Mouse (Mus musculus) lung, postnatal 10 days (tissue): Measurements from ENCODE around the gene Calhm6.
A peak's percentile ranks its signal among the peaks of the same experiment; 100 is the strongest.

Source experiments
- DNase-seq: peaks from one replicate; pipeline ENCODE4 v3.0.0; 2021

Calhm6 gene

GRCm38 (mm10) chr10:34127392-34128378 is at the start of gene Calhm6:
Gene Calhm6, minus strand, starts transcription at chr10:34127984.
- DNase-seq = peak; percentile 38

- DNase-seq = no peak
Observed at GRCm38 (mm10) chr10:34175870-34176606, 48.3 kb upstream of the Calhm6 start.

GRCm38 (mm10) chr10:34172663-34173282 is 45.0 kb upstream of the Calhm6 start:
- no peak for DNase-seq

- no peak for DNase-seq
Observed at GRCm38 (mm10) chr10:34171660-34172059, 43.9 kb upstream of the Calhm6 start.

DNA sequence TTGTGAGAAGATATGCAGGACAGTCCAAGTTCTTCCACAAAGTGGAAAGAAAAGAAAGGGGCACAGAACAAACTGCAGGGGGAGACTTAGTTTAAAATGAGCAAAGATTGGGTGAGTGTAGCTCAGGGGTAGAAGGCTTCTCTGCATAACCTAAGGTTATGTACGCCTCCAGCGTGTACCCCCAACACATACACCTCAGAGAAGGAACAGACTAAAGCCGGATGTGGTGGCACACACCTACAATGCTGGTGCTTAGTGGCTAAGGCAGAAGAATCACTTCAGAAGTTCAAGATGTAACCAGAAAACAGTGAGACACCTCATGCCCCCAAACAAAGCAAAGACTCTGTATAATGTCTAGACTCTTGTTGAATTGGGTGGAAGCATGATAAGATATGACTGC is 43.4 kb upstream of the Calhm6 start:
- DNase-seq = no peak

GRCm38 (mm10) chr10:34166971-34167370 is 39.2 kb upstream of the Calhm6 start:
- no peak for DNase-seq

- no peak for DNase-seq
Observed at GRCm38 (mm10) chr10:34155796-34156554, 28.2 kb upstream of the Calhm6 start.

- DNase-seq = peak; percentile 41
Observed at GRCm38 (mm10) chr10:34151827-34152226, 24.0 kb upstream of the Calhm6 start.

- DNase-seq = no peak
Observed at GRCm38 (mm10) chr10:34150454-34150853, 22.7 kb upstream of the Calhm6 start.

DNA sequence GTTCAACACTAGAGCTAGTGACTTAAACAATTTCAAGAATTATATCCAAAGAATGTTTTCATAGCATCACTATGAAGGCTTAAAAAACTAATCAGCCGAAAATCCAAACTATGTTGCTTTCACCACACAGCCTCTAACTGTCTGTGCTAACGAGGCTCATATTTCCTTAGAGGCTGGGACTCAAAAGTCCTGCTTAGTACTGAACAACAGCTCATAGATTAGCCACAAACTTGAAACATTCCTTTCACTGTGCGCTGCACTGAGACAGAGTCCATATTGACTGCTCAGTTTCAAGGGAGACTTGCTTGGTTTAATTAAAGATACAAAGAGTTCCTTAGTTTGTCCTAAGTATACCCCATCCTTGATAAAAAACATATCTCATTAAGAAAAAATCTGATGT is 22.0 kb upstream of the Calhm6 start:
- DNase-seq = no peak

DNA sequence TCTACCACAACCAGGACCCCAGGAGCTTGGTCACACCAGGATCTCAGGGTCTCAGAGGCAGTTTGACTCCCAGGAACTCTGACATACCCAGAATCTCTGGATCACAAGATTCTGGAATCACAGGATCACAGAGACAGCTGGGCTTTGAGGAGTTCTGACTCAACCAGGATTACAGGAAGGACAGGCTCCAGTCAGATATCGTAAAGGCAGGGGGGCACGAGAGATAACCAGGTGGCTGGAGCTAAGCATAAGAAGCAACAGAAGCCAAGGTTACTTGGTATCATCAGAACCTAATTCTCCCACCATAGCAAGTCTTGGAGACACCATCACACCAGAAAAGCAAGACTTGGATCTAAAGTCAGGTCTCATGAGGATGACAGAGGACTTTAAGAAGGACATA is 13.9 kb upstream of the Calhm6 start:
- no peak for DNase-seq

DNA sequence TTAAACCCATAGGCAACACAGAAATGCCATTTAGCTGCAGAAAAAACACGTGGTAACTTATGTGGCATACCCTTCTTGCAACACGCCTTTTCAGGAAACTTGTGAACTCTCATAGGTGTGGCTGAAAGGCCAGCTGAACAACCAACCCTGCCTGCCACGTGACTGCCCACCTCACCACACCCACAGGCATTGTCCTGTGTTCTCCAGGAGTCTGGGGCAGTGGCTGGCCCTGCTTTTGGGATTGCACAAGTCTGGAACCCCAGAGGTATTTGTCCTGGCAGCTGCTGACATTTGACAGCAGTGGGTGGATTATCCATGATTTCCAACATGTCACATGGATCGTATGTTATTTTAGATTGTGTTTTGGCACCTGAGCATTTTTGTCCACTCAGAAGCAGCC is 12.0 kb upstream of the Calhm6 start:
- no peak for DNase-seq

GRCm38 (mm10) chr10:34138027-34138426 is 10.2 kb upstream of the Calhm6 start:
- DNase-seq = no peak

DNA sequence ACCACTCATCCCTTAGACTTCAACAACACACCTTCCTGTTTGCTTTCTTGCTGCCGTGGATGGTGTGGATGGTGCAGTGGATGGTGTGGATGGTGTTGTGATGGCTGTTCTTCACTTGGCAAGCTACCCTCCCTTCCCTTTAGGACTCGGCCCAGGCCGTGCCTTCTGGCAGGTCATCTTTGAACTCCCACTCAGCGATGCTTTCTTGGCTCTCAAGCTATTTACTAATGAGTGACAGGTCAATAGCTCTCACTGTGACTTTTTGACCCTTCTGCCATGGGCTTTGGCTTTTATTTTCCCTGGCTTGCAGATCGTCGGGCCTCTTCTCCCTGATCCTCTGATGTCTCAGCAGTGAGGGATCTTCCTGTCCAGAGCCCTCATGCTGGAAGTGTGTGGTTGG is 8.6 kb upstream of the Calhm6 start:
- no peak for DNase-seq

DNA sequence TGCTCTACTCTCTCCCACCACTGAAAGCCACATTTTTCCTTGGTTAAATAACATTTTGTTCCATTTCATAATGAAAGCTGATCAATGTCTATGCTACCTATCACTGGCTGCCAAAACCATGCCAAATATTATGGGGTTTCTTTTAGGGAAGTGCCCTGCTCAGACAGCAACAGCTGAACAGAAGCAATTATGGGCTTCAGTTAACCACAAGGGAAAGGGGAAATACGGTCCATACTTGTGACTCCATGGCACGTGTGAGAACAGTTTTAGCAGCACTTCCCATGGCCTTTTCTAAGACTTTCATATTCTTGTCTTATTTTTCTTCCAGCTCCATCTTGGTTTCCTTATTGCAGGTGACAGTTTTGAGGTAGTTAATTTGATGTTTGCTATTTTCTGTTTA is 3.6 kb upstream of the Calhm6 start:
- DNase-seq = no peak

DNA sequence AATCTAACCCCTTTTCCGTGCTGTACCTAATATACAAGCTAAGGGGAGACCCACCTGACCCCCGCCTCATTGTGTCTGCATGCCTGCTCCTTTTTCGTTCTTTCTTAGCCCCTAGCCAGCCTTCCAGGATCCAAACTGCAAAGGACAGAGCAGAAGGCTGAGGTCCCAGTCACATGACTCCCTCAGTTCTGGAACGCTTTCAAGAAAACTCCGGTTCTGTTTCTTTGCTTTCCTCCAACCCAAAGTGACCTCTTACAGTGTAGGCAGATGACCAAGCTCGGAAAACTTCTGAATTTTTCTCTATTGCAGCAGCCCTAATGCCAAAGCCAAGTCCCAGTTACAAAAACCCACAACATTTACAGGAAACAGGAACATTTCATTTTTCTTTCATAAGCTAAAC is 607 bp upstream of the Calhm6 start:
- DNase-seq = peak; percentile 69

DNA sequence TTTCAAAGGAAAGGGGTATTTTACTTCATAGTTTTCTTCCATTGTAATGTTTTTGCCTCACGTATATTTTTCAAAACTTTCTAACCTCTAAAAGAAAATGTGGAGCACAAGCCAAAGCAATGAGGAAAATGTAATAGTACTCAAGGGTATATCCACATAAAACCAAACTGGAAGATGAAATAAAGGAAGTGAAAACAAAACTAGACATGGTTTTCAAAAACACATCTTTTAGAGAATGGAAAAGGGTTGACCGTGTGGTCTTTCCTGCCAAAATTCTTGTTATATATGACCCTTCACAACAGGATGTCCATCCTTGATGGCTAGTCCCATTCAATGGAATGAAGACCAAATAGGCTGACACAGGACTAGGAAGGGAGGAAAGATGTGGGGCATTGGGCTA is 9.4 kb downstream of the Calhm6 start:
- DNase-seq = no peak

DNA sequence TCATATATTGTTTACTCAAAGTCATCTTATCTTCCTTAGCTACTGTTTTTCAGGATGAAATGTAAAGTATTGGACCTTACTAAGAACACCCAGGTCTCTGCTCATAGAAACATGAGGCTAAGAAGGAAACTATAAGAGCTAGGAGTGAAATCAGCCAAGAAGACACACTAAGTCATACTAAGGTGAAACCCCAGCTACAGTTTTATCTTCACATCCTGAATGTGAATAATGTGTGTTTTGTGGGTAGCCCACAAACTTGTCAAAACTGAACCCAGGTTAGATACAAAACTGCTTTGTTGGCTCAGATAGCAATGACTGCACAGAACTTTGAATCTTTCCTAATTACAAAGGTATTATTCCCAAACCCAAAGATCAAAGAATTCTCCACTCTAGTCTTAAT is 10.0 kb downstream of the Calhm6 start:
- no peak for DNase-seq

- no peak for DNase-seq
Observed at GRCm38 (mm10) chr10:34117131-34117530, 10.7 kb downstream of the Calhm6 start.

- DNase-seq = no peak
Observed at GRCm38 (mm10) chr10:34111964-34112738, 15.6 kb downstream of the Calhm6 start.

DNA sequence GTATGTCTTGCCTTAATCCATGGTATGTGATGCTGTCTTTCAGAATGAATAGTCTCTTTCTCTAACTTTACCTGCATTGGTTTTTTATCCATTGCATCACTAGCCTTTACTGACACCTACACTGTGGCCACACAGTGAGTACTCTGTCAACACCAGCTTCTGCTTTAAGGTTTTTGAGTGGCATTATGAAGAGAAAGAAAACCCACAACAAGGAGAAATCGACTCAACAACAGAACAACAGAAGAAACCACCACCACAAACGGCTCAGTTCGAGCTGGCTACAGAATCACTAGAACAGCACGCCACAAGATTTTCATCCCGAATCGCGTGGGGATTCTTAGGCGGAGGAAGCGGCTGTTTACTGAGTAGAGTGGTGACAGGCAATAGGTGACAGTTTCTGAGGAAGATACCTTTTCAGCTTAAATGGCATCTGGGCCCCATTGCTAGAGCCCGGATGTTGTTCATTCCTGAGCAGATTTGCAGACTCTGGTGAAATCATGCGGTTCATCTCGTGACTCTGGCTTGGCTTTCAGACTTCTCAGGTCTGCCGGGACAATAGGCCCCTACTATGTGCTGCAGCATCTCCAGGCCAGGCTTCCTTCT is 16.8 kb downstream of the Calhm6 start:
- no peak for DNase-seq
